Mouse (Mus musculus) liver, embryonic 14.5 days (tissue): ENCODE data around the gene Lgals8. TPM values are rescaled to one million over a fixed set of nuclear protein-coding genes. Genes with fewer than 3 reads are reported as not detected.
A peak's percentile ranks its signal among the peaks of the same experiment; 100 is the strongest.

Source experiments
- ATAC-seq: fragments of 200-750 bp; cut with Nextera tagmentation; 2 replicates; pipeline ENCODE4 v1.8.0; 2017; ENCODE audit warnings: moderate number of reproducible peaks, mild to moderate bottlenecking, moderate library complexity; ENCODE audit not compliant: insufficient read depth
- DNase-seq, 3 experiments: peaks; one replicate each; pipeline ENCODE4 v3.0.0-alpha.2; 2012 to 2013; ENCODE audit warnings: low read depth in 3 of 3, low spot score in 3 of 3
- H3K27ac ChIP-seq: fragments of 300-500 bp; sonication (generic); 2 replicates; pipeline ENCODE4 v1.5.1; 2014; ENCODE audit warnings: moderate library complexity, mild to moderate bottlenecking, control low read depth, inconsistent platforms
- H3K27me3 ChIP-seq: fragments of 300-500 bp; sonication (generic); 2 replicates; pipeline ENCODE4 v1.6.1; 2014; ENCODE audit warnings: mild to moderate bottlenecking, low read length, moderate library complexity; ENCODE audit not compliant: control insufficient read depth, insufficient read depth
- H3K36me3 ChIP-seq: fragments of 300-500 bp; sonication (generic); replicated peaks from 2 replicates; pipeline ENCODE4 v1.6.1; 2014; ENCODE audit warnings: low read depth; ENCODE audit not compliant: control insufficient read depth, insufficient read depth
- H3K4me1 ChIP-seq, 2 experiments: fragments of 200-500 bp in 1 of 2; fragments of 300-500 bp in 1 of 2; sonication (generic) in 1 of 2; replicated peaks; 2 replicates each; pipeline ENCODE4 v1.6.1; 2012 to 2014; ENCODE audit warnings: antibody characterized with exemption in 1 of 2, inconsistent platforms in 1 of 2, low read length in 1 of 2; ENCODE audit not compliant: control insufficient read depth in 2 of 2, insufficient read depth in 2 of 2
- H3K4me2 ChIP-seq: fragments of 300-500 bp; sonication (generic); 2 replicates; pipeline ENCODE4 v1.6.1; 2014; ENCODE audit warnings: low read depth, mild to moderate bottlenecking, control low read depth, moderate library complexity
- H3K4me3 ChIP-seq, 2 experiments: fragments of 200-500 bp in 1 of 2; fragments of 300-500 bp in 1 of 2; sonication (generic) in 1 of 2; 2 replicates each; pipeline ENCODE4 v1.5.1; 2012 to 2014; ENCODE audit warnings: low read depth in 2 of 2, low read length in 2 of 2, mild to moderate bottlenecking in 2 of 2, control low read depth in 1 of 2, inconsistent platforms in 1 of 2, moderate library complexity in 1 of 2; ENCODE audit not compliant: insufficient read depth in 1 of 2
- H3K9ac ChIP-seq: fragments of 300-500 bp; sonication (generic); replicated peaks from 2 replicates; pipeline ENCODE4 v1.6.1; 2014; ENCODE audit warnings: mild to moderate bottlenecking, control low read depth, moderate library complexity
- H3K9me3 ChIP-seq: fragments of 300-500 bp; sonication (generic); 2 replicates; pipeline ENCODE4 v1.6.1; 2016; ENCODE audit warnings: low read length, mixed read lengths; ENCODE audit not compliant: control insufficient read depth
- CTCF ChIP-seq: IDR thresholded peaks from 2 replicates; pipeline ENCODE4 v1.5.1; 2016; ENCODE audit warnings: antibody characterized with exemption, low read depth, control low read depth
- EP300 ChIP-seq: IDR thresholded peaks from 2 replicates; pipeline ENCODE4 v1.6.1; 2016; ENCODE audit warnings: antibody characterized with exemption, low read depth
- WGBS: fragments of 180-500 bp; shearing (Covaris S2); extraction: QIAGEN DNeasy Blood & Tissue Kit; methylation state at CpG from one replicate; pipeline ENCODE4 v1.1.7; 2014; ENCODE audit not compliant: insufficient replicate concordance; 5-methylcytosine and 5-hydroxymethylcytosine counted together
- polyA plus RNA-seq, 2 experiments: library from polyadenylated mRNA; depleted of rRNA in 1 of 2; stranded (reverse) in 1 of 2; unstranded in 1 of 2; fragments of >200 nt; fragmentation: Nextera tagmentation in 1 of 2; extraction: Ambion mirVana in 1 of 2; gene quantifications; 2 replicates each; pipeline versions ENCODE4 v1.2.1 to v1.2.3; 2012 to 2014

The Lgals8 gene
- polyA plus RNA-seq, 2 experiments = 12.7 TPM

GRCm38 (mm10) chr13:12433843-12434242, 30.9 kb downstream of the Lgals8 start:
- DNase-seq (no peak), ATAC-seq (no peak)
- Histone ChIP-seq H3K9me3 (no peaks in the 10 kb centered on the region), H3K4me3 (no peak overlapping the region), H3K9ac (no peak overlapping the region), H3K4me2 (no peak overlapping the region), H3K36me3 (peaks cover 43% of the 10 kb centered on the region), H3K27ac (no peak overlapping the region), H3K4me1 (no peaks in the 10 kb centered on the region), H3K27me3 (no peaks in the 10 kb centered on the region)
- TF ChIP-seq EP300 = no peak
- no peak for TF ChIP-seq CTCF
- 59% methylated on average over 5 of the region's 5 CpGs for WGBS

- TF ChIP-seq CTCF (no peak), EP300 (no peak)
- Histone ChIP-seq H3K4me1 (no peaks in the 10 kb centered on the region), H3K9me3 (no peaks in the 10 kb centered on the region), H3K4me3 (no peak overlapping the region), H3K36me3 (peaks cover 28% of the 10 kb centered on the region), H3K27me3 (no peaks in the 10 kb centered on the region), H3K27ac (no peak overlapping the region), H3K9ac (no peak overlapping the region), H3K4me2 (no peak overlapping the region)
- ATAC-seq (no peak), DNase-seq (no peak)
- WGBS = 81% methylated on average over 13 of the region's 13 CpGs
Measured at GRCm38 (mm10) chr13:12428556-12428955, 36.2 kb downstream of the Lgals8 start.

GRCm38 (mm10) chr13:12420596-12420995, 44.1 kb downstream of the Lgals8 start:
- 78% methylated on average over 9 of the region's 9 CpGs for WGBS
- no peaks in the 10 kb centered on the region for H3K27me3 ChIP-seq
- H3K9ac ChIP-seq = no peak overlapping the region
- no peaks in the 10 kb centered on the region for H3K4me1 ChIP-seq
- peaks cover 45% of the 10 kb centered on the region for H3K36me3 ChIP-seq
- TF ChIP-seq EP300 (no peak), CTCF (no peak)
- no peaks in the 10 kb centered on the region for H3K9me3 ChIP-seq
- no peak overlapping the region for H3K27ac ChIP-seq
- ATAC-seq (no peak), DNase-seq (no peak)
- no peak overlapping the region for H3K4me3 ChIP-seq
- H3K4me2 ChIP-seq = no peak overlapping the region

- Histone ChIP-seq H3K9ac (no peak overlapping the region), H3K9me3 (no peaks in the 10 kb centered on the region), H3K4me1 (no peaks in the 10 kb centered on the region), H3K36me3 (peaks cover 22% of the 10 kb centered on the region), H3K4me3 (no peak overlapping the region), H3K27ac (no peak overlapping the region), H3K27me3 (no peaks in the 10 kb centered on the region), H3K4me2 (no peak overlapping the region)
- no peak for TF ChIP-seq CTCF
- TF ChIP-seq EP300 = no peak
- peak in 2 of 3 experiments; percentile 14 to 46 for DNase-seq
- 10% methylated on average over 8 of the region's 8 CpGs for WGBS
- peak; percentile 73 for ATAC-seq
Measured at GRCm38 (mm10) chr13:12412016-12412415, 52.7 kb downstream of the Lgals8 start.

- 76% methylated on average over 9 of the region's 9 CpGs for WGBS
- TF ChIP-seq CTCF (no peak), EP300 (no peak)
- DNase-seq = peak in 1 of 3 experiments; percentile 16
- H3K9me3 ChIP-seq = no peaks in the 10 kb centered on the region
- H3K4me3 ChIP-seq = no peak overlapping the region
- peaks cover 14% of the 10 kb centered on the region for H3K36me3 ChIP-seq
- no peak overlapping the region for H3K4me2 ChIP-seq
- no peaks in the 10 kb centered on the region for H3K4me1 ChIP-seq
- ATAC-seq = no peak
- no peaks in the 10 kb centered on the region for H3K27me3 ChIP-seq
- no peak overlapping the region for H3K27ac ChIP-seq
- H3K9ac ChIP-seq = no peak overlapping the region
Measured at GRCm38 (mm10) chr13:12408343-12409066, 56.2 kb downstream of the Lgals8 start.
